Mouse (Mus musculus) lung, postnatal 10 days (tissue): ENCODE results near the gene Mpdz.

Source experiments
- DNase-seq: peaks from one replicate; pipeline ENCODE4 v3.0.0; 2021

Mpdz gene

DNA sequence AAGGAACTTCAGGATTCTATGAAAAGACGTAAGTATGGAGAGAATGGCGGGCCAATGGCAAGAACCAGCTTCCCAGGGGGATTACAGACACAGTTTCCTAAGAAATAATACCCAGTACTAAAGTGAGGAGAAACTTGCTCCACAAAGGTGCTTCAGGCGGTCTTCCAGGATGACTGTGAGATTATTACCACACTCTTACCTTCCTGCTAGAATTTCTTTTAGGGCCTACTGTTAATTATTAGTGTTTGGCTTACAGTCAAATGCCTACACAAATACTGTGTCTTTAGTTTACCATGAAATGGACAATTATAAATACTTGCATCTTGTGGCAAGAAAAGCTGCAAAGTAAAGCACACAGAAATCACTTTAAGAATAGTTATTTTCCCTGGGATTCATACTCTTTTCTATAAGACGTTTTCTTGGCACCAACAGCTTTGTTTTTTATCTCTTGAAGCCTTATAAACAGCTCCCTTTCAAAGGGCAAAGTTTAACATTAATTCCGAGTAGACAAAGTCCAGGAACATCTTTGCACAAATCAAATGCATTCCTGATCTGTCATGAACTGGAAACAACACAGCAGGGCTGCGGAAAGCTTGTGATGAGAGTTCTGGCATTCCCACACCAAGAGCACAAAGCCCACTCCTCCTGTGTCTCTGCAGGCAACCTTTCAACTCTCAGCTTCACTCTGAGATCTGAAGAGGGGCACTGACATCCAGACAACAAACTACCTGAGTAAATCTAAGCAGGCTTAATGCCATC lies 166.5 kb downstream of the Mpdz start:
- DNase-seq, result no peak

DNA sequence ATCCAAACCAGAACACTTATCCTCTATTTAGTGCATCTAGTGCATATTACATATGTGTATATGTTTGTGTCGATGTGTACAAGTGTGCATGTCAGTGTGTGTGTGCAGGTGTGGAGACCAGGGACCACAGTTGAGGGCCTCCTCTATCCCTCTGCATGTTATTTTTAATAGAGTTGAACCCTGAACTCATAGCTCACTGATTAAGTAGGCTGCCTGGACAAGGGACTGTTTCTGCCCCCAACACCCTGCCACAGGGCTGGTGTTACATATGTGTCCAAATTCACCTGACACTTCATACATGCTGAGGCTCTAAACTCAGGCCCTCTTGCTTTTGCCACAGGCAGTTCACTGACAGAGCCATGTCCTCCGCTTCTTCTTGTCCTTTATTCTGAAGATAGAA lies 169.5 kb downstream of the Mpdz start:
- DNase-seq, result no peak

DNA sequence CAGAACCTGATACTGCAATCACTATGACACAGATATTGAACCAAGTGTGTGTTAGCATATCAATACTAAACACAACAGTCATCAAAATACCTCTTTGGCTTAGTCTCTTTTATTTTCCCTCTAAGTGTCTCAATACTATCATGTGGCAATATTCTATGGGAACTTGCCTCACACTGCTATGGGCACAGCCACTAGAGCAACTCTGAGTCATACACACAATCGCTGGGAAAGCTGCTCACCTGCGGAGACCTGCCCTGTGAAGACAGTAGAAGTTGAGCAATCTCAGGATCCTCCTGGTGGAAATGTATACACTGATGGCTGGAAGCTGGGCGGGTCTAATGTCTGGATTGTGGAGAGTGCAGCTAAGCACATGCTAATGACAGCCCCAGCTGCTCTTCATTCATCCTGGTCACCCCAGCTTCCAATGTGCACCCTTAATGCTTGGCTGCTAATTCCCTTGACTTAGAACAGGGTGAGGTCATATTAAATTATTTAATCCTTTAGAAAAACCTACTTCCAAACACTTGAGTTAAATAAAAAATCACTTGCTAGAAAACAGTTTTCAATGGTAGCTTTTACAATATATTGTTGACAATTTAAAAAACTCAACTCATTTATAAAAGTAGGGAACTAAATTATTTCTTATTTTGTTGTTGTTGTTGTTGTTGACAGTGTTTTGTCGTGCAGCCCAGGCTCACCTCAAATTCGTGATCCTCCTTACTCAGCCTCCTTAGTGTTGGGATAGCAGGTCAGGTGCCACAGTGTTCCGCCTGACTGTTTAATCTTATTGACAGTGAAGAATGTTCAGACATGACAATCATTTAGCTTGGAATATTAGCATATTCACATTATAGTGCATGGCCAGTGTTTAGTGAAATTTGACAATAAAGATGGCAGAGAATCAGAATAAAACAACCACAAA lies 189.5 kb downstream of the Mpdz start:
- DNase-seq, result no peak

DNA sequence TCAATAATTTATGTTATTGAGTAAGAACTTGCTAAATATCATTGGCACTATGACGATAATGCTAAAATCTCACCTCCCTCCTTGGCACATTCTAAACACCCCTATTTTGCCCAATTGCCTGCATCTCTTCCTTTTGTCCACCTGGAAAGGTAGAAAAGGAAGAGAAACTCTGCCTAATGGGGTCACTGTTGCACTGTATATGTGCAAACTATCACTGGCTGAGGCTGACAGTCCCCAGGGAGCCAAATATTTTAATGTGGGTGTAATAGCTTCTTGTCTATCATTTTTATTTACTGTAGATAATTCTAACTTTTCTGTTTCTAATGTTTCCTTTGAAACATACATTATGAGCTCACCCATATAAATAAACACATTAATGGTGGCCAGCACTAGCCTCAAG lies 190.3 kb downstream of the Mpdz start:
- DNase-seq, result no peak

DNA sequence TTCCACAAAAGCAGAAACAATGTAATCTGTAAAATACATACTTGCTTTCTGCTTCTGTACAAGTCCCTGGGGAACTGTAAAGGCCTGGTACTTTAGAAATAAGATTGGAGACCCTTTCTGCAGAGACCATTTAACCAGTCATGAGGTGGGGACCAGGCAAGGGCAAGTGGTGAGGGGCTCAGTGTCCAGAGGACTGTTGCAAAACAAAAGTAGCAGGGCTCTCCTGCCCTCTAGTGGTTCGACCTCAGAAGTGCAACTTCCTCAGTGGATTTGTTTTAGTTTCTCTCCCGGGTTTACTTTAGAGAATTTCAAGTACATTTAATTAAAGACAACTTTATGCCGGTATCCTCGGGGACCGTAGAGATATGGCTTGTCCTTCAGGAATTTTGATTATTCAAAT lies 190.7 kb downstream of the Mpdz start:
- peak; percentile 57 for DNase-seq

DNA sequence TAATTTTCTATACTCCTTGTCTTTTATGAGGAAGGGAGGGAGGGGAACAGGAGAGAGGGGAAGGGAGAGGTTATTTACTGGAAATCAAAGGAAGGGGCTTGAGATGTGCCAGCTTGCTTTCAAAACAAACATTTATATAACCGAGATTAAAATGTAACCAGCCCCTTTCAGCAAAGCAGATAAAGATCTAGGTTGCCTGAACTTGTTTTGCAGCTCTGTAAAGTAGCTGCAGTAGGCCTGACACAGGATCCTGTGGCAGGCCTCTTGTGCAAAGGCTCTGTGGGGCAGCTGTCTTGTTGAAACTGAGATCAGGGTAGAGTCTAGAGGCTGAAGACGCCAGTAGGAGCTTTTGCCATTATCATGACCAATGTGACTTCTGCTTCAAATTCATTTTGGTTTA lies 193.4 kb downstream of the Mpdz start:
- DNase-seq, result no peak

DNA sequence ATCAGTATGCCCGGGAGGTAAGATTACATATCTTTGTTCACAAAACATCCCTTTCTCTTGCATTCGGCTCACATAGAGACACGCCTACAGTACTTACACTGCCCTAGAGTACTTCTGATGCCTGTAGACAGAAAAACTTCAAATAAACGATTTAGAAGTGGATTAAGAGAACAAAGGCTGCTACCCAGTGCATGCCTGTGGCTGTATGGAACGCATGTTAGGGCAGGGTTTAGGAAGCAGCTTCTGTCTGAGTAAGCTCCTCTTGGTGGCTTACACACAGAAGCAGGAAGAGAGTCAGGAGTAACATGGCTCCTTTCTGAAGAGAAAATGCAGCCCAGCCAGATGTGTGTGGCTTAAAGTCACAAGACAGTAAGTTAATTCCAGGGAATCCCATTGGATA lies 206.4 kb downstream of the Mpdz start:
- no peak for DNase-seq
